Mouse (Mus musculus) C2C12 (cell line): ENCODE data around the gene Iqsec1.

Experiments
- CTCF ChIP-seq: IDR thresholded peaks from one replicate; pipeline ENCODE4 v1.5.1; 2011; ENCODE audit not compliant: control insufficient read depth, insufficient read depth, insufficient read length
- USF1 ChIP-seq: IDR thresholded peaks from one replicate; pipeline ENCODE4 v1.6.1; 2011; ENCODE audit warnings: low read depth, mild to moderate bottlenecking, control low read depth, moderate library complexity

DNA sequence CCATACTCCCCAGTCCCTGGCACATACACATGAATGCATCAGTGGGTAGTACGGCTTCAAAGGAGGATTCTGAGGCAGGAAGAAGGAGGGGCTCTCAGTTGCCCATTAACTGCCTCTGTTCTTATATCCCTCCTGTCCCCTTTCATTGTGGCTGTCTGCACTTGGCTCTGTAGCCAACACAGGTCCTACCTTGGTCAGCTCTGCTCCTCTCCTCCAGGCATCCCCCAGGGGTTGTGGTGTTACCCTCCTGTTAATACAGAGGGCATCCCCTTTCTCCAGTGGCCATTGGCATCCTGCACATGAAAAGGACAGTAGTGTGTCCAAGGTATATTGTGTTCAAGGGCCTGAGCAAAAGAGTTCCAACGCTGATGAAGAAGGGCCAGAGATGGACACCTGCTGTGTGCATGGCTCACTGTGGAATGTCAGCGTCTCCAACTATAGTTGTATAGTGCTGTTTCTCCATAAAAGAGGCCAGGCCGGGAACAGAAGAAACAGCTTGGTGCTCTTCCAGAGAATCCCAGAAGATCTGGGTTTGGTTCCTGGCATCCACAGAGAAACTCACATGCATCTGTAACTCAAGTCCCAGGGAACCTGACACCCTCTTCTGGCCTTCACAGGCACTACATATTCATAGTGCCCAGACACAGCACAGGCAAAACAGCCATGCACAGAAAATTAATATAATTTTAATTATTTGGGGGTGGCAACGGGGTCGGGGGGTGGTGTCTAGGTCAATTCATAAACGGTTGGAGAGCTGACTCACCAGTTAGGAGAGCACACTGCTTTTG, 363.1 kb downstream of the Iqsec1 start:
- TF ChIP-seq CTCF, result no peak
- no peak for TF ChIP-seq USF1
